Mouse (Mus musculus) kidney, adult 2 months (tissue): Measurements from ENCODE around the gene Fosl2. TPM values are rescaled to one million over a fixed set of nuclear protein-coding genes. Genes with fewer than 3 reads are reported as not detected.
A peak's percentile ranks its signal among the peaks of the same experiment; 100 is the strongest.

Experiments
- DNase-seq: peaks from one replicate; pipeline ENCODE4 v3.0.0; 2021
- H3K27ac ChIP-seq: fragments of 200-500 bp; 2 replicates; pipeline ENCODE4 v1.5.1; 2012; ENCODE audit warnings: low read depth, low read length, control low read depth, inconsistent platforms; ENCODE audit not compliant: insufficient read depth
- H3K27me3 ChIP-seq: fragments of 200-500 bp; replicated peaks from 2 replicates; pipeline ENCODE4 v1.6.1; 2012; ENCODE audit warnings: mild to moderate bottlenecking, moderate library complexity, low read length, inconsistent platforms; ENCODE audit not compliant: control insufficient read depth, insufficient read depth
- H3K36me3 ChIP-seq: fragments of 200-500 bp; 2 replicates; pipeline ENCODE4 v1.6.1; 2012; ENCODE audit warnings: mild to moderate bottlenecking, moderate library complexity, low read length, inconsistent platforms; ENCODE audit not compliant: control insufficient read depth, insufficient read depth
- H3K4me1 ChIP-seq: fragments of 200-500 bp; 2 replicates; pipeline ENCODE4 v1.6.1; 2011; ENCODE audit warnings: low read length; ENCODE audit not compliant: control insufficient read depth, insufficient read depth
- H3K4me3 ChIP-seq: fragments of 200-500 bp; 2 replicates; pipeline ENCODE4 v1.5.1; 2011; ENCODE audit warnings: mild to moderate bottlenecking, low read depth, low read length, control low read depth; ENCODE audit not compliant: insufficient read depth
- CTCF ChIP-seq: fragments of 200-500 bp; conservative IDR thresholded peaks from 2 replicates; pipeline ENCODE4 v1.5.1; 2011; ENCODE audit warnings: low read depth, mild to moderate bottlenecking, control low read depth, low read length, moderate library complexity, mixed read lengths; ENCODE audit not compliant: insufficient read depth, insufficient read length
- POLR2A ChIP-seq: fragments of 200-500 bp; IDR thresholded peaks from one replicate; pipeline ENCODE4 v1.6.1; 2011; ENCODE audit warnings: low read depth, low read length, control low read depth
- WGBS: fragments of 180-500 bp; shearing (Covaris S2); methylation state at CpG from one replicate; pipeline ENCODE4 v1.1.7; 2018; 5-methylcytosine and 5-hydroxymethylcytosine counted together
- polyA plus RNA-seq: library from polyadenylated mRNA; depleted of rRNA; stranded (reverse); fragments of >200 nt; gene quantifications from 2 replicates; pipeline ENCODE4 v1.2.3, GENCODE M21; 2012

The Fosl2 gene
- polyA plus RNA-seq, 1 experiment, result 7.5 TPM

DNA sequence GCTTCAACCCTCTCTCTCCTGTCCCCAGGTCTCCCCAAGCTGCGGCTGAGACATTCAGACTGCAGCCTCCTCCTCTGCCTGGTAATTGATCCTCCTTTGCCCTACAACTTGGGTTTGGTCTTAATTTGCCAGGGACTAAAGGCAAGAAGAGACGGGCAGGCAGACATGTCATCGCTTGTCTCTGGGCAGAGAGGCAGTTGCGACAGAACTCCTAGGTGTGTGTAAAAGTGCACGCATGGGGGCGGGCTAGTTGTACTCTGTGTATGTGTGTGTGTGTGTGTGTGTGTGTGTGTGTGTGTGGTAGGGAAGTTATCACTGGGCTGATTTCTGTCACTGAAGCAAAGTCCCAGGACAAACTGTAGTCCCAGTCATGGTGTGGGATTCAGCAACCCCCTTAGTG is 13.7 kb upstream of the Fosl2 start:
- Histone ChIP-seq H3K4me1 (no peaks in the 10 kb centered on the region), H3K36me3 (no peaks in the 10 kb centered on the region), H3K4me3 (no peak overlapping the region), H3K27me3 (no peaks in the 10 kb centered on the region), H3K27ac (no peak overlapping the region)
- DNase-seq, result no peak
- TF ChIP-seq POLR2A (no peak), CTCF (no peak)
- WGBS, result 88% methylated on average over 6 of the region's 6 CpGs

- Histone ChIP-seq H3K4me3 (no peak overlapping the region), H3K36me3 (no peaks in the 10 kb centered on the region), H3K4me1 (no peaks in the 10 kb centered on the region), H3K27ac (no peak overlapping the region), H3K27me3 (no peaks in the 10 kb centered on the region)
- 80% methylated on average over 5 of the region's 5 CpGs for WGBS
- DNase-seq, result no peak
- TF ChIP-seq POLR2A (no peak), CTCF (no peak)
These were observed 13.2 kb upstream of the Fosl2 start for GRCm38 (mm10) chr5:32122363-32122762.

DNA sequence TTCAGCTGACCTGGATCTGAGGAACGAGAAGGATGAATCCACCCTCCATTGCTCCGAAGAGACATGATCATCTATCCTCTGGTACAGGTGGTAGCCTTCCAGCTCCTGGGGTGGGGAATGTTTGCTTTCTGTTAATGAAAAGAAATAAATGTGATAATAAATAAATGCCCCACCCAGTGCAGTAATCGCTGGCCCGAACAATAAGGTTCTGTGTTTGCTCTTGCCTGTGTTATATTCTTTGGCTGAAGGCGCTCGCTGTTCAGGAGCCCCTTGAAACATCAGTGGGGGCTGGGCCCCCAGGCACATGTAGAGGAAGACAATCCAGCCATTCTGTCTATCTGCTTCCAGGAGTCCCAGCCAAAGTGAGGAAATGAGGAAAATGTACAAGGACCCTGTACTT is 10.6 kb upstream of the Fosl2 start:
- DNase-seq, result no peak
- Histone ChIP-seq H3K27me3 (no peaks in the 10 kb centered on the region), H3K4me1 (no peaks in the 10 kb centered on the region), H3K27ac (no peak overlapping the region), H3K36me3 (no peaks in the 10 kb centered on the region), H3K4me3 (no peak overlapping the region)
- WGBS, result 91% methylated on average over 6 of the region's 6 CpGs
- TF ChIP-seq CTCF, result no peak
- TF ChIP-seq POLR2A, result no peak

DNA sequence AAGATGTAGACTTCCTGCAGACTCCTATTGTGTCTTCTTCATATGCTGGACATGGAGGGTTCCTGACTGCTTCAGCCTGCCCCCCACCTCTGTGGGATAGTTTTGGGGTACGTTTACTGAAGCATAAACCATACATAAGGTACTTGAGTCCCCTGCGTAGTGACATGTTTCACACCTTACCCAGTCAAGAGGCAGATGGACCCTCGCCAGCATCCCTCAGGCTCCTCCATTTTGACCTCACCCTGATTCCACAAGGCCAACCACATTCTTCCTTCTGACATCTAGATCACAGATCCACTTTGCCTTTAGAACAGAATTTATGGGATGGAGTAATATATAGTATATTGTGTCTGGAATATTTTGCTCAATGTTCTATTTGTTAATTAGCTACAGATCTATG is 8.4 kb upstream of the Fosl2 start:
- Histone ChIP-seq H3K4me3 (no peak overlapping the region), H3K27me3 (no peaks in the 10 kb centered on the region), H3K36me3 (no peaks in the 10 kb centered on the region), H3K4me1 (no peaks in the 10 kb centered on the region), H3K27ac (no peak overlapping the region)
- no peak for DNase-seq
- TF ChIP-seq CTCF (no peak), POLR2A (no peak)
- 92% methylated on average over 3 of the region's 3 CpGs for WGBS

- no peak for DNase-seq
- H3K4me3 ChIP-seq, result no peak overlapping the region
- H3K4me1 ChIP-seq, result no peaks in the 10 kb centered on the region
- no peaks in the 10 kb centered on the region for H3K36me3 ChIP-seq
- H3K27me3 ChIP-seq, result no peaks in the 10 kb centered on the region
- no peak overlapping the region for H3K27ac ChIP-seq
- TF ChIP-seq CTCF, result no peak
- no peak for TF ChIP-seq POLR2A
- 63% methylated on average over 3 of the region's 3 CpGs for WGBS
These were observed 7.7 kb upstream of the Fosl2 start for GRCm38 (mm10) chr5:32127927-32128326.

GRCm38 (mm10) chr5:32132971-32133501 is 2.6 kb upstream of the Fosl2 start:
- H3K27me3 ChIP-seq, result no peaks in the 10 kb centered on the region
- peak; percentile 48 for DNase-seq
- H3K4me3 ChIP-seq, result peak overlapping the region; percentile 37
- WGBS, result under 1% methylated on average over 48 of the region's 48 CpGs
- H3K27ac ChIP-seq, result no peak overlapping the region; the same call in 1 of the 2 replicates
- no peaks in the 10 kb centered on the region for H3K36me3 ChIP-seq
- peaks cover 6% of the 10 kb centered on the region; the same call in 1 of the 2 replicates for H3K4me1 ChIP-seq
- no peak for TF ChIP-seq CTCF
- TF ChIP-seq POLR2A, result no peak

DNA sequence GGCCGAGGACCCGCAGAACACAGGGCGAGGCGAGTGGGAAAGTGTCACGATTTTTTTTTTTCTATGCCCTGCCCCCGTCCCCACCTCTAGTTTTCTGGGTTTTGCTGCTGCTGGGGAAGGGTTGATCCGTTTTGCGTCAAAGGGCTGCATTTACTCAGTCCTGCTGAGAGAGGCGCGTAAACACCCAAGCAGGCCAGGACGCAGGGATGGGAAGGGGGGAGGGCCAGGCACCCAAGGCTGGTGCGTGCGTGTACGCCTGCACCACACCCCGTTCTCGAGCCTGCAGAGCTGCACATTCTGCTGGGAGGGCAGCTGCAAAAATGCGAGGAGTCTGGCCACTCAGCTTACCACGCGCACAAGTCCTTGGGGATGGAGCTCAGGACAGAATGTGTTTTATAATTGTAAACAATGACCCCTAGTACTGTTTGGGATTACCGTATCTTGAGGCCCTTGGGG is 2.0 kb upstream of the Fosl2 start:
- WGBS, result under 1% methylated on average over 20 of the region's 20 CpGs
- peak overlapping the region; percentile 26 for H3K27ac ChIP-seq
- DNase-seq, result peak; percentile 75
- peak overlapping the region; percentile 37 for H3K4me3 ChIP-seq
- H3K27me3 ChIP-seq, result no peaks in the 10 kb centered on the region
- no peaks in the 10 kb centered on the region for H3K36me3 ChIP-seq
- TF ChIP-seq POLR2A (no peak), CTCF (no peak)
- peaks cover 6% of the 10 kb centered on the region; the same call in 1 of the 2 replicates for H3K4me1 ChIP-seq
